Mouse (Mus musculus) stomach, embryonic 14.5 days (tissue): ENCODE measurements at regions not wholly inside any gene's neighbourhood (a gene's known extent, or its start where the extent isn't known, plus 50 kb on each side); places are given as distances from the start of the nearest gene placed in this dataset.

Experiments
- ATAC-seq: fragments of 200-750 bp; cut with Nextera tagmentation; 2 replicates; pipeline ENCODE4 v1.8.0; 2017; ENCODE audit warnings: low read depth, moderate TSS enrichment; ENCODE audit not compliant: insufficient number of reproducible peaks, insufficient read depth, low FRiP score
- H3K27ac ChIP-seq: fragments of 300-500 bp; sonication (generic); 2 replicates; pipeline ENCODE4 v1.5.1; 2014; ENCODE audit warnings: mild to moderate bottlenecking, low read length, moderate library complexity, mixed read lengths
- H3K27me3 ChIP-seq: fragments of 300-500 bp; sonication (generic); 2 replicates; pipeline ENCODE4 v1.6.1; 2014; ENCODE audit warnings: low read length, control low read depth, mixed read lengths; ENCODE audit not compliant: control insufficient read depth, insufficient read depth
- H3K36me3 ChIP-seq: fragments of 300-500 bp; sonication (generic); 2 replicates; pipeline ENCODE4 v1.6.1; 2014; ENCODE audit warnings: mild to moderate bottlenecking, control low read depth, low read length, moderate library complexity, mixed read lengths; ENCODE audit not compliant: control insufficient read depth, insufficient read depth
- H3K4me1 ChIP-seq: fragments of 300-500 bp; sonication (generic); 2 replicates; pipeline ENCODE4 v1.6.1; 2014; ENCODE audit warnings: low read length, control low read depth, mixed read lengths; ENCODE audit not compliant: control insufficient read depth, insufficient read depth
- H3K4me2 ChIP-seq: fragments of 300-500 bp; sonication (generic); replicated peaks from 2 replicates; pipeline ENCODE4 v1.6.1; 2014; ENCODE audit warnings: low read depth, low read length, control low read depth
- H3K4me3 ChIP-seq: fragments of 300-500 bp; sonication (generic); 2 replicates; pipeline ENCODE4 v1.5.1; 2014; ENCODE audit warnings: low read depth, low read length, control low read depth
- H3K9ac ChIP-seq: fragments of 300-500 bp; sonication (generic); replicated peaks from 2 replicates; pipeline ENCODE4 v1.6.1; 2014; ENCODE audit warnings: low read depth, mild to moderate bottlenecking, control low read depth, low read length, moderate library complexity, mixed read lengths
- H3K9me3 ChIP-seq: fragments of 300-500 bp; sonication (generic); 2 replicates; pipeline ENCODE4 v1.6.1; 2016; ENCODE audit warnings: low read depth, low read length, control low read depth; ENCODE audit not compliant: control insufficient read depth
- WGBS: fragments of 180-500 bp; shearing (Covaris S2); extraction: QIAGEN DNeasy Blood & Tissue Kit; methylation state at CpG from one replicate; pipeline ENCODE4 v1.1.7; 2014; 5-methylcytosine and 5-hydroxymethylcytosine counted together

DNA sequence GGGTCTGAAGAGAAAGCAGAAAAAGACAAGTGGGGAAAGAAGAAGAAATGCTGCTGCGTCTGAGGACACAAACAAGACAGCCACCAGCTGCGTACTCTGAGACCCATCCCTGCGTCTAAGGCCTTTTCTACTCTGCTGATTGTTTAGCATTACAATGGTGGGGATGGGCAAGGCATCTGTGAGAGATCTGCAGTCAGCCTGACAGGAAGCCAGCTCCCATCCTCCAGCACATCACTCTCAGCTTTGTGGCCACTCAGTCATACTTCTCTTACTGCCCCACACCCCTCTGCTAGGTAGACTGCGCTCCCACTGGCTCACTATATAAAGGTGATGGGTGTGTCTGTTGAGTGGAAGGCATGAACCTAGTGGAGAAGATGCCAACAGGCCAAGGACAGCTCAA, 220.5 kb downstream of the Rpl10-ps3 start:
- no peak overlapping the region for H3K4me3 ChIP-seq
- H3K4me1 ChIP-seq, result 0 out of 2 replicates have a peak, but pooled peaks cover 3% of the 10 kb centered on the region
- H3K4me2 ChIP-seq, result no peak overlapping the region
- H3K9ac ChIP-seq, result no peak overlapping the region
- H3K9me3 ChIP-seq, result no peaks in the 10 kb centered on the region
- H3K27ac ChIP-seq, result no peak overlapping the region
- 53% methylated on average over 4 of the region's 4 CpGs for WGBS
- H3K36me3 ChIP-seq, result no peaks in the 10 kb centered on the region
- no peaks in the 10 kb centered on the region for H3K27me3 ChIP-seq
- no peak for ATAC-seq

DNA sequence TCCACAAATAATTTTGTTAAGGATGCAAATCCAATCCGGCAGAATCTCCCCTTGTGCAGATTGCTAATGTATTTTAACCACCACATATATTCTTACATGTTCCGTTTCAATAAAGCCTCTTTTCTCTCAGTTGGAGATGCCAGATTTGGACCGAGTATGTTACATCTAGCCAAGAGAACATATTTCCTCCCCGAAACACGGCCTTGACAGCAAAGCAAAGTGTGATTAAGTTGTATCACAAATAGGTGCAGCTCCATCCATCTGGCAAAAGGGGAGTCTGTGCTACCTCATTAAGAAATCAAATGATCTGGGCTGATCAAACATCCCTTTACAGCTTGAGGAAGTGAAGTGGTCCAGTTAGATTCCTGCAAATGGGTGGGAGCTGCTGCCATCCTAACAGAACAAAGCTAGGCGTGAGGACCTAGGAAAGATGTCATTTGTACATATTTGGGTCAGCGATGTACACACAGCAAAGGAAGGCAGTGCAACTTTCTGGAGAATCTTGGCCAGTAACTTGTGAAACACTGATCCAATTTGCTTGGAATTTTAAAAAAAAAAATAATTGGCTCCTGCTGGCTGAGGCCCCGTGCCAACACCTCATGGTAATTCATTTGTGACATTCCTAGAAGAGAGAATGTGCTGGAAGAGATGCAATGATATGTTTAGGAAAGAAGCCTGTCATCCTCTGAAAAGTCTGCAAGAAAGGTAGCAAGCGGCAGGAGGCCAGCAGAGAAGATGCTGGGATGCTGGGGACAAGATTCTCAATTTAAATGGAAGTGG, 223.8 kb downstream of the Rpl10-ps3 start:
- 84% methylated on average over 9 of the region's 9 CpGs for WGBS

DNA sequence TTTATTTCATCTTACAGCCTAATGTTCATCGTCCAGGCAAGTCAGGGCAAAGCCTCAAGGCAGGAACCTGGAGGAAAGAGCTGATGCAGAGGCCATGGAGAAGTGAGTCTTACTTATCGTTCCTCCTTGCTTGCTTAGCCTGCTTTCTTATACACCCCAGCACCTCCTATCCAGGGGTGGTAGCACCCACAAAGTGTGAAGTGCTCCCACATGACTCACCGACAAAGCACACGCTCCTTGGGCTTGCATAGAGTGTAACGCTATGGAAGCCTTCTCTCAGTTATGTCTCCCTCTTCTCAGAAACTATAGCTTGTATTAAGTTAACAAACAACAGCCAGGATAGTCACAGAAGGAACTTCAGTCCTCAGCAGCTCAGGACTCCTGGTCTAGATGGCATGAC, 225.4 kb downstream of the Rpl10-ps3 start:
- 92% methylated on average over 5 of the region's 5 CpGs for WGBS
- Histone ChIP-seq H3K4me2 (no peak overlapping the region), H3K27ac (no peak overlapping the region), H3K9me3 (no peaks in the 10 kb centered on the region), H3K4me1 (0 out of 2 replicates have a peak, but pooled peaks cover 2% of the 10 kb centered on the region), H3K27me3 (no peaks in the 10 kb centered on the region), H3K36me3 (no peaks in the 10 kb centered on the region), H3K4me3 (no peak overlapping the region), H3K9ac (no peak overlapping the region)
- no peak for ATAC-seq

More for the DNA sequence above, 223.8 kb downstream of the Rpl10-ps3 start:
- H3K9me3 ChIP-seq, result no peaks in the 10 kb centered on the region
- H3K4me1 ChIP-seq, result 0 out of 2 replicates have a peak, but pooled peaks cover 3% of the 10 kb centered on the region
- no peak overlapping the region for H3K27ac ChIP-seq
- no peaks in the 10 kb centered on the region for H3K36me3 ChIP-seq
- H3K4me3 ChIP-seq, result no peak overlapping the region
- ATAC-seq, result no peak
- H3K9ac ChIP-seq, result no peak overlapping the region
- H3K4me2 ChIP-seq, result no peak overlapping the region
- no peaks in the 10 kb centered on the region for H3K27me3 ChIP-seq

DNA sequence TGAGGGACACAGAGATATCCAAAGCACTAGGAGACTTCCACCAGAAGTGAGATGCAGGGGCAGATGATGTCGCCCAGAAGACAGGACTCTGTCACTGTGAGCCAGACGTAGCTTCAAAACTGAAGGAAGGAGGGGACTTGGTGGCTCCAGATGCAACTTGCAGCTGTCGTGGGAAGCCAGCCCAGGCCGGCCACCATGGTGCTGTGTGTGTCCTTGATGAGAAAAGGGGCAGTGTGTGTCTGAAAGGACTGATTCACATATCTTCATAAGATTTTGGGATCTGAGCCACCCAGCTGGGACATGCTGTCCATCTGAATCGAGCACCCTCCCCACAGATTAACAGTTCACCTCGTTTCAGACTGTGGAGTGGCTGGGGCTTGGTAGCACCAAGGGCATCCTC, 226.2 kb downstream of the Rpl10-ps3 start:
- no peak overlapping the region for H3K4me2 ChIP-seq
- ATAC-seq, result no peak
- H3K27me3 ChIP-seq, result no peaks in the 10 kb centered on the region
- H3K9me3 ChIP-seq, result no peaks in the 10 kb centered on the region
- WGBS, result 74% methylated on average over 6 of the region's 6 CpGs
- no peaks in the 10 kb centered on the region for H3K4me1 ChIP-seq
- no peak overlapping the region for H3K27ac ChIP-seq
- no peaks in the 10 kb centered on the region for H3K36me3 ChIP-seq
- no peak overlapping the region for H3K4me3 ChIP-seq
- H3K9ac ChIP-seq, result no peak overlapping the region

DNA sequence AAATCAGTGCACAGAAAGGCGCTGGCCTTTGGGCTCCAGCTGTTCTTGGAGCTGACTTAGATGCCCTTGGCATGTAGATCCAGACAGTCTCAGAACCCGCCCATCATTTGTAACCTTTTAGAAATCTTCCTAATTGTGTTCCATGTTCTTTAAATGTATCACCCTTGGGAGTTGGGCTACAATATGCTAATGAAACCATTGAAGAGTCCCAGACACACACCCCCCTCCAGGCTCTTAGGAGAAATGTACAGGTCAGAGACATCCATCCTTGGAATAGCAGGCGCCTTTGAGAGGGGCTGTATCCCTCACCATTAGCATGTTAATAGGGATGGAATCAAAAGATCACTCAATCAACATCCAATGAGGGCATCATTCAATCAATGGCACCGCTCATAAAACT, 238.2 kb downstream of the Rpl10-ps3 start:
- no peak for ATAC-seq
- Histone ChIP-seq H3K9ac (no peak overlapping the region), H3K4me3 (no peak overlapping the region), H3K27me3 (no peaks in the 10 kb centered on the region), H3K4me1 (no peaks in the 10 kb centered on the region), H3K36me3 (no peaks in the 10 kb centered on the region), H3K9me3 (no peaks in the 10 kb centered on the region), H3K4me2 (no peak overlapping the region), H3K27ac (no peak overlapping the region)
- 77% methylated on average over 4 of the region's 4 CpGs for WGBS

DNA sequence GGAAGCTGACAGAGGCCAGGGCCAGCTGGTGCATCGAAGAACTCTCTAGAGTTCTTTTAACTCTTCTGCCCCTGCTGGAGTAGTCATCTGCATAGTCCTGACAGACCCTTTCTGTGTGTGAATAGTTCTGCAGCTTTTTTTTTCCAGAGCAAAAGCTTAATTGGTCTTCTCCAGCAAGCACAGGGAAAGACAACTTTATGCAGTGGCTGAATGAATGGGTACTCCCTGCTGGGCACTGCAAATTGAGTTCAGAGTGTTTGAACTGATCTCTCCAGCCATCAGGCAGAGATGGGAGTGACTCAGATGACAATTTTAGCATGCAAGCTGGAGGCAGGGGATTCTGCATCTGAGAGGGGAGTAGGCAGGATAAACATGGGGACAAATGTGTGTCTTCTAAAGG, 242.0 kb downstream of the Rpl10-ps3 start:
- H3K36me3 ChIP-seq, result no peaks in the 10 kb centered on the region

DNA sequence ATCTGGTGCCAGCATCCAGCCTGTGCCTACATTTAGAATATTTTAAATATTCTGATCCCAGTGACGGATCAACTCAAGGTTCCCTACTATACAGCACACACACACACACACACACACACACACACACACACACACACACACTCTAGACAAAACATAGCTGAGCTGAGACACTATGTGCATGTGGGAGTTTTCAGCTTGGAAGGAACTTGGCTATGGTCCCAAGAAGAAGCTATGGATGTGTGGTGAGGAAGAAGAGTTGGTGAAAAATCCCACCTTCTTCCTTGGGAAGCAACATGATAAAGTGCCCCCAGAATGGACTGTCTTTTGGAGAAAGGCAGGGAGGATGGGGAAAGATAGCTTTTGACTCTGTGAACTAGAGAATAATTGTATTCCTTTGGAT, 243.7 kb downstream of the Rpl10-ps3 start:
- H3K9ac ChIP-seq, result no peak overlapping the region
- 87% methylated on average over 1 of the region's 1 CpGs for WGBS
- no peaks in the 10 kb centered on the region for H3K27me3 ChIP-seq
- no peaks in the 10 kb centered on the region for H3K9me3 ChIP-seq
- no peak overlapping the region for H3K4me2 ChIP-seq
- no peak overlapping the region for H3K27ac ChIP-seq
- H3K4me1 ChIP-seq, result no peaks in the 10 kb centered on the region
- H3K4me3 ChIP-seq, result no peak overlapping the region
- no peak for ATAC-seq
- no peaks in the 10 kb centered on the region for H3K36me3 ChIP-seq

More for the DNA sequence above, 242.0 kb downstream of the Rpl10-ps3 start:
- H3K9ac ChIP-seq, result no peak overlapping the region
- H3K4me3 ChIP-seq, result no peak overlapping the region
- no peaks in the 10 kb centered on the region for H3K9me3 ChIP-seq
- no peaks in the 10 kb centered on the region for H3K4me1 ChIP-seq
- no peaks in the 10 kb centered on the region for H3K27me3 ChIP-seq
- WGBS, result 45% methylated on average over 1 of the region's 1 CpGs
- no peak for ATAC-seq
- H3K4me2 ChIP-seq, result no peak overlapping the region
- no peak overlapping the region for H3K27ac ChIP-seq

DNA sequence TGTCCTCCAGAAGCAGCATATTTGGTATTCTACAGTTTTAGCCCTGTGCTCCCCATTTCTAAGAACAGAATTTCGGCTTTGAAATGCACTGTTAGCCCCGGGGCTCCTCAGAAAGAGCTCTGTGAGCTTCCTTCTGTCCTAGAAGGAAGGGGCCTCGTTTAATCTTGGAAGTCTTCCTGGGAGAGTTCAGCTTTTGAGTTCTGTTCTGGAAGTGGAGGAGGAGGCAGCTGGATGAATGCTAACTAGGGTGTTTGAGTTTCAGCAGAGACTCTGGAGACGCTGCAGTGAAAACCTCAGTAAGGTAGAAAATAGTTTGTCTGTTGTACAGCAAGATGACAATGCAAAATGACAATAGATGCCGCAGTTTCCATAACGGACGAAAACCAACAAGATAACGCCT, 253.8 kb downstream of the Rpl10-ps3 start:
- Histone ChIP-seq H3K4me1 (no peaks in the 10 kb centered on the region), H3K9ac (no peak overlapping the region), H3K36me3 (no peaks in the 10 kb centered on the region), H3K4me2 (no peak overlapping the region), H3K4me3 (no peak overlapping the region), H3K9me3 (no peaks in the 10 kb centered on the region), H3K27ac (no peak overlapping the region), H3K27me3 (no peaks in the 10 kb centered on the region)
- ATAC-seq, result no peak
- 85% methylated on average over 8 of the region's 8 CpGs for WGBS

DNA sequence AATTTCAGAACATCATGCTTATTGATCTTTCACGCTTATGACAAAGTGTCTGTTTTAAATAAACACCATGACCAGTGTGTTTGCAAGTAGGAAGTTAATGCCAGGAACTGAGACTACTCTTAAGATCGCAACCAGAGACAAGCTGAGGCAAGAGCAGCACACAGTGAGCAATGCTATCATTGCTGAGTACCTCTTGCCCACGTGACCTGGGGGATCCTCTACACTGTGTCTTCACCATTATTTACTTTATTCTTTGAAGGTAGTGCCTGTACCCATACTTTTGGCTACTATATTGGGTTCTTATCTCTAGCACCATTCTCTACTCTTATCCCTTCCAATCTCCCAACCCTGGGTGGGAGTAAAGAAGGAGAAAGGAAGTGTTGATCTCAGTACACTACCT, 254.9 kb downstream of the Rpl10-ps3 start:
- Histone ChIP-seq H3K27ac (no peak overlapping the region), H3K36me3 (no peaks in the 10 kb centered on the region), H3K9ac (no peak overlapping the region), H3K4me1 (no peaks in the 10 kb centered on the region), H3K27me3 (no peaks in the 10 kb centered on the region), H3K9me3 (no peaks in the 10 kb centered on the region), H3K4me2 (no peak overlapping the region), H3K4me3 (no peak overlapping the region)
- no peak for ATAC-seq
- 63% methylated on average over 3 of the region's 3 CpGs for WGBS
